Mouse (Mus musculus): ENCODE measurements around the gene S1pr3.

DNA sequence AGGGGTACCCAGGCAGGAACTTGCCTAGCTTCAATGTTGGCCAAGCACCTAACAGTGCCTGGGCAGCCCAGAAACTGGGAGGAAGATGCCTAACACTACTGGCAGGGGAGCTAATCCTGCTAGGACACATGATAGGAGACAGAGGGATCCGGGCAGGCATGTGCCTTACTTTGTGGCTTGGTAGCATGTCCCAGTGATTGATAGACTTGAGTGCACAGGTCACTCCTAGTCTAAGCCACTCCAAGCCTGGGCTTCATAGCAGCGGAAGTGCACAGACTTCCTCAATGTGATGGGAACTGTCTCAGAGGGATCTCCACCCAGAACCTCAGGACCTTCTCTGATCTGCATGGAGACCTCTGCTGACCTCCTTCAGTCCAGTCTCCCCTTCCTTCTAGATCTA is 26.7 kb downstream of the S1pr3 start:
- TF ChIP-seq CTCF (IDR thresholded peaks at IDR 0.05; ENCODE audit: borderline replicate concordance, control insufficient read depth, extremely low read depth, insufficient read depth, low read length, poor library complexity) (no peak), POLR2A (IDR thresholded peaks at IDR 0.05; ENCODE audit: control insufficient read depth, extremely low read depth, insufficient read depth, low read length, poor library complexity) (no peak)
